Mouse (Mus musculus): ENCODE measurements at regions not wholly inside any gene's neighbourhood (a gene's known extent, or its start where the extent isn't known, plus 50 kb on each side); places are given as distances from the start of the nearest gene placed in this dataset.

DNA sequence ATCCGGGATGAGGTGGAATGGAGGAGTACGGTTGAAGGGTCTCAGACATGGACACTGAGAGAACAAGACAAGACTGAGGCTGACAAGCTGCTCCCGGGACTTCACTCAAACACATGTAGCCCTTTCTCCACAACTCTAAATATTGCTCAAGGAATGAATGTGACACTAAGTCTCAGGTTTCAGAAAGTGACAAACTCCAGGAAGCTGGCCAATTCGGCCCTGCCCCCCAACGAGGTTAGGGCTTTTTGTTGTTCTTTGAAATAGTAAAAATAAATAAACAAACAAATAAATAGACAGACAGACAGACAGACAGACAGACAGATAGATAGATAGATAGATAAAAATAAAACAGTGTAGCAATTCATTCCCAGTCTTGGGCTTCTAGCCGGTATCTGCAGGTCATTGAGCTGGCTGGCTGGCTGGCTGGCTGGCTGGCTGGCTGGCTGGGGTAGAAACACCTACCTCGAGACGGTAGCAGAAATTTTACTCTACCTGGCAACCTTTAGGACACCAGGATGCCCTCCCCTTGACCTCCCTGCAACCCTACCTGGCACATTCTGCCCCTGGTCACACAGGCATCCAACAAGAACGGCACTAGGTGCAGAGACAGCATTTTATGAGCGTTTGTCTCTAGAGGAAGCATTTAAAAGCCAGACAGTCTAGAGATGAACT, 119.6 kb upstream of the Dlg1 start:
- no peak for TF ChIP-seq GATA1 (IDR thresholded peaks at IDR 0.05; ENCODE audit: borderline replicate concordance, low read length)
- no peak for TF ChIP-seq FLI1 (IDR thresholded peaks at IDR 0.05; ENCODE audit: low read length)
